ENCODE assay signal across 18 mouse cellular contexts in genomic region chr6:119412588-119412987, GRCm38 (mm10). TPM values are rescaled to one million over a fixed set of nuclear protein-coding genes. Genes with fewer than 3 reads are reported as not detected.
DNase-seq lines count a peak whose midpoint lies in the region; ATAC-seq and TF ChIP-seq lines count a peak whose summit lies in the region.
"Had no signal": no experiment of that assay in that cellular context is flagged by ENCODE, and none has a peak within 500 bp of the region (broad histone marks: within the 10 kb centered on the region; RNA-seq: fewer than 3 reads in every experiment).

No protein-coding gene starts in this region.

- H3K9ac ChIP-seq in forebrain, embryonic 16.5 days (replicated peaks; ENCODE audit: low read depth, low read length): no peak overlapping the region
- no peak overlapping the region for H3K9ac ChIP-seq in forebrain, embryonic 11.5 days (ENCODE audit: low read length)
- H3K9ac ChIP-seq in intestine, embryonic 16.5 days (ENCODE audit: low read depth, low read length): peak overlapping the region; percentile 53; the same call in 1 of the 2 replicates
- no peak overlapping the region for H3K9ac ChIP-seq in intestine, embryonic 15.5 days
- no peak overlapping the region for H3K9ac ChIP-seq in intestine, postnatal 0 days (ENCODE audit: low read depth, low read length)
- H3K9ac ChIP-seq: embryonic facial prominence, embryonic 13.5 days; embryonic facial prominence, embryonic 15.5 days; forebrain, embryonic 12.5 days had no signal

- H3K4me3 ChIP-seq in forebrain, embryonic 16.5 days (replicated peaks; ENCODE audit: low read length): no peak overlapping the region
- no peak overlapping the region for H3K4me3 ChIP-seq in forebrain, embryonic 11.5 days (ENCODE audit: low read depth, low read length)
- H3K4me3 ChIP-seq in intestine, embryonic 16.5 days (ENCODE audit: low read length): 0 out of 2 replicates have a peak overlapping the region, but pooled peaks have one; percentile 4
- no peak overlapping the region for H3K4me3 ChIP-seq in intestine, embryonic 15.5 days (replicated peaks)
- H3K4me3 ChIP-seq in brown adipose tissue, adult 24 weeks (ENCODE audit: insufficient read depth, low read depth, low read length): peak overlapping the region; percentile 50
- H3K4me3 ChIP-seq in intestine, postnatal 0 days (ENCODE audit: low read depth, low read length): no peak overlapping the region
- H3K4me3 ChIP-seq: embryonic facial prominence, embryonic 13.5 days; embryonic facial prominence, embryonic 15.5 days; erythroblast, embryonic 14.5 days; forebrain, embryonic 12.5 days had no signal

- H3K36me3 ChIP-seq in forebrain, embryonic 16.5 days (ENCODE audit: control insufficient read depth, insufficient read depth): no peaks in the 10 kb centered on the region
- no peaks in the 10 kb centered on the region for H3K36me3 ChIP-seq in forebrain, embryonic 11.5 days (ENCODE audit: control insufficient read depth, insufficient read depth, low read length)
- no peaks in the 10 kb centered on the region for H3K36me3 ChIP-seq in intestine, embryonic 16.5 days (ENCODE audit: control insufficient read depth, insufficient read depth, low read length)
- H3K36me3 ChIP-seq in intestine, embryonic 15.5 days: no peaks in the 10 kb centered on the region
- no peaks in the 10 kb centered on the region for H3K36me3 ChIP-seq in intestine, postnatal 0 days (ENCODE audit: control insufficient read depth, insufficient read depth)
- H3K36me3 ChIP-seq: embryonic facial prominence, embryonic 13.5 days; embryonic facial prominence, embryonic 15.5 days; forebrain, embryonic 12.5 days had no signal

- no peak for TF ChIP-seq CTCF in intestine, postnatal 0 days (IDR thresholded peaks at IDR 0.05; ENCODE audit: low read depth)

- no peak for DNase-seq in forebrain, embryonic 11.5 days (ENCODE audit: low spot score)
- no peak for DNase-seq in cerebellum, postnatal 4 days (ENCODE audit: low spot score in 2 of 2)
- no peak for DNase-seq in testis, postnatal 10 days (ENCODE audit: low spot score)
- DNase-seq: adrenal gland, adult 2 months; adrenal gland, postnatal 10 days; adrenal gland, postnatal 25 days; cerebellum, adult 11-12 months; cerebellum, adult 9-10 months; embryo, embryonic 11 days had no signal

- no peak overlapping the region; the same call in 1 of the 2 replicates for H3K27ac ChIP-seq in forebrain, embryonic 16.5 days (ENCODE audit: low read length)
- H3K27ac ChIP-seq in forebrain, embryonic 11.5 days (ENCODE audit: low read depth, low read length): no peak overlapping the region
- H3K27ac ChIP-seq in intestine, embryonic 16.5 days (ENCODE audit: low read length): peak overlapping the region; percentile 80
- H3K27ac ChIP-seq in intestine, embryonic 15.5 days: no peak overlapping the region
- peak overlapping the region; percentile 100 for H3K27ac ChIP-seq in brown adipose tissue, adult 24 weeks (replicated peaks; ENCODE audit: low read depth, low read length)
- H3K27ac ChIP-seq in intestine, postnatal 0 days (ENCODE audit: low read depth, low read length): no peak overlapping the region; the same call in 1 of the 2 replicates
- H3K27ac ChIP-seq: embryonic facial prominence, embryonic 13.5 days; embryonic facial prominence, embryonic 15.5 days; forebrain, embryonic 12.5 days had no signal

- no peaks in the 10 kb centered on the region for H3K9me3 ChIP-seq in forebrain, embryonic 16.5 days (ENCODE audit: control insufficient read depth, low read length)
- no peaks in the 10 kb centered on the region for H3K9me3 ChIP-seq in forebrain, embryonic 11.5 days (ENCODE audit: control insufficient read depth, low read length)
- H3K9me3 ChIP-seq in intestine, embryonic 16.5 days (ENCODE audit: control insufficient read depth, low read length): peaks cover 2% of the 10 kb centered on the region; the same call in 1 of the 2 replicates
- no peaks in the 10 kb centered on the region for H3K9me3 ChIP-seq in intestine, embryonic 15.5 days
- no peaks in the 10 kb centered on the region for H3K9me3 ChIP-seq in intestine, postnatal 0 days (ENCODE audit: control insufficient read depth)
- H3K9me3 ChIP-seq: embryonic facial prominence, embryonic 13.5 days; embryonic facial prominence, embryonic 15.5 days; forebrain, embryonic 12.5 days had no signal

- no peaks in the 10 kb centered on the region for H3K27me3 ChIP-seq in forebrain, embryonic 16.5 days (replicated peaks; ENCODE audit: control insufficient read depth, insufficient read depth, low read length)
- no peaks in the 10 kb centered on the region for H3K27me3 ChIP-seq in forebrain, embryonic 11.5 days (ENCODE audit: control insufficient read depth, insufficient read depth, low read length)
- no peaks in the 10 kb centered on the region for H3K27me3 ChIP-seq in intestine, embryonic 16.5 days (replicated peaks; ENCODE audit: control insufficient read depth, insufficient read depth, low read length)
- no peaks in the 10 kb centered on the region for H3K27me3 ChIP-seq in intestine, embryonic 15.5 days (replicated peaks)
- no peaks in the 10 kb centered on the region for H3K27me3 ChIP-seq in intestine, postnatal 0 days (replicated peaks; ENCODE audit: control insufficient read depth, insufficient read depth, low read length)
- H3K27me3 ChIP-seq: embryonic facial prominence, embryonic 13.5 days; embryonic facial prominence, embryonic 15.5 days; forebrain, embryonic 12.5 days had no signal

- 65% methylated on average over 4 of the region's 4 CpGs for WGBS in forebrain, embryonic 16.5 days
- WGBS in forebrain, embryonic 11.5 days: 96% methylated on average over 4 of the region's 4 CpGs
- 85% methylated on average over 4 of the region's 4 CpGs for WGBS in intestine, embryonic 16.5 days
- WGBS in intestine, embryonic 15.5 days: 84% methylated on average over 4 of the region's 4 CpGs
- 61% methylated on average over 4 of the region's 4 CpGs for WGBS in intestine, postnatal 0 days

- H3K4me2 ChIP-seq in forebrain, embryonic 16.5 days (ENCODE audit: low read length): no peak overlapping the region
- no peak overlapping the region for H3K4me2 ChIP-seq in forebrain, embryonic 11.5 days (ENCODE audit: low read depth, low read length, severe bottlenecking)
- H3K4me2 ChIP-seq in intestine, embryonic 16.5 days (ENCODE audit: low read depth, low read length): no peak overlapping the region
- no peak overlapping the region for H3K4me2 ChIP-seq in intestine, embryonic 15.5 days (replicated peaks)
- H3K4me2 ChIP-seq in intestine, postnatal 0 days (replicated peaks; ENCODE audit: low read depth): peak overlapping the region; percentile 63; the same call in 1 of the 2 replicates
- H3K4me2 ChIP-seq: embryonic facial prominence, embryonic 13.5 days; embryonic facial prominence, embryonic 15.5 days; forebrain, embryonic 12.5 days had no signal

- ATAC-seq in forebrain, embryonic 16.5 days: peak; percentile 55; the same call in 1 of the 2 replicates
- no peak for ATAC-seq in forebrain, embryonic 11.5 days (replicated peaks; ENCODE audit: low FRiP score)
- no peak for ATAC-seq in intestine, embryonic 16.5 days
- ATAC-seq in intestine, embryonic 15.5 days: no peak
- no peak for ATAC-seq in intestine, postnatal 0 days

- peaks cover 4% of the 10 kb centered on the region for H3K4me1 ChIP-seq in forebrain, embryonic 16.5 days (replicated peaks; ENCODE audit: control insufficient read depth, insufficient read depth, low read length)
- no peaks in the 10 kb centered on the region for H3K4me1 ChIP-seq in forebrain, embryonic 11.5 days (replicated peaks; ENCODE audit: control insufficient read depth, insufficient read depth, low read length)
- H3K4me1 ChIP-seq in intestine, embryonic 16.5 days (ENCODE audit: control insufficient read depth, insufficient read depth, low read length): no peaks in the 10 kb centered on the region
- 0 out of 2 replicates have a peak, but pooled peaks cover 3% of the 10 kb centered on the region for H3K4me1 ChIP-seq in intestine, embryonic 15.5 days (replicated peaks)
- peaks cover 28% of the 10 kb centered on the region for H3K4me1 ChIP-seq in brown adipose tissue, adult 24 weeks (ENCODE audit: control insufficient read depth, insufficient read depth, insufficient read length, low read length)
- 0 out of 2 replicates have a peak, but pooled peaks cover 4% of the 10 kb centered on the region for H3K4me1 ChIP-seq in intestine, postnatal 0 days (replicated peaks; ENCODE audit: control insufficient read depth, insufficient read depth, low read length)
- H3K4me1 ChIP-seq: embryonic facial prominence, embryonic 15.5 days had no signal

RNA-seq across cellular contexts. Expression of gene Adipor2, which starts 4.9 kb away (rescaled TPM):
- polyA plus RNA-seq in forebrain, embryonic 16.5 days (2015; fragmentation: Nextera tagmentation; extraction: Ambion mirVana): 40.9 and 47.4 TPM in 2 replicates
- 19.9 and 20.6 TPM in 2 replicates for polyA plus RNA-seq in forebrain, embryonic 11.5 days (2014; fragmentation: Nextera tagmentation; extraction: Ambion mirVana)
- polyA plus RNA-seq in intestine, embryonic 16.5 days (2015; fragmentation: Nextera tagmentation; extraction: Ambion mirVana): 127 and 148 TPM in 2 replicates
- polyA plus RNA-seq in intestine, embryonic 15.5 days (2015; fragmentation: Nextera tagmentation; extraction: Ambion mirVana): 101 and 111 TPM in 2 replicates
- 370 and 390 TPM in 2 replicates for polyA plus RNA-seq in brown adipose tissue, adult 24 weeks (2012; ENCODE audit: insufficient read depth, insufficient read length, missing spikeins)
- 106 and 124 TPM in 2 replicates for polyA plus RNA-seq in intestine, postnatal 0 days (2015; fragmentation: Nextera tagmentation; extraction: Ambion mirVana)

Comparison
In these comparisons a context has a peak if more than half of its experiments do, and no peak if none do; other contexts are left out.
1. H3K27ac ChIP-seq: peak in intestine, embryonic 16.5 days (single experiment) and brown adipose tissue, adult 24 weeks (single experiment); none in forebrain, embryonic 16.5 days (single experiment), forebrain, embryonic 11.5 days (single experiment), intestine, embryonic 15.5 days (single experiment) and intestine, postnatal 0 days (single experiment).
2. H3K4me3 ChIP-seq: peak in intestine, embryonic 16.5 days (single experiment) and brown adipose tissue, adult 24 weeks (single experiment); none in forebrain, embryonic 16.5 days (single experiment), forebrain, embryonic 11.5 days (single experiment), intestine, embryonic 15.5 days (single experiment) and intestine, postnatal 0 days (single experiment).